Mouse (Mus musculus) lung, postnatal 0 days (tissue): Measurements from ENCODE around the gene Nfrkb.

Experiments used
- CTCF ChIP-seq: IDR thresholded peaks from 2 replicates; pipeline ENCODE4 v1.5.1; 2016; ENCODE audit warnings: antibody characterized with exemption, mild to moderate bottlenecking
- EP300 ChIP-seq: IDR thresholded peaks from 2 replicates; pipeline ENCODE4 v1.6.1; 2016; ENCODE audit warnings: antibody characterized with exemption, mild to moderate bottlenecking, control low read depth

GRCm38 (mm10) chr9:31353518-31353917, 32.5 kb upstream of the Nfrkb start:
- no peak for TF ChIP-seq CTCF
- TF ChIP-seq EP300 = no peak
